Mouse (Mus musculus) limb, embryonic 14.5 days (tissue): ENCODE measurements around the gene Fam53b. TPM values are rescaled to one million over a fixed set of nuclear protein-coding genes. Genes with fewer than 3 reads are reported as not detected.

Experiments used
- ATAC-seq: fragments of 200-750 bp; cut with Nextera tagmentation; 2 replicates; pipeline ENCODE4 v1.8.0; 2017; ENCODE audit warnings: low read depth, moderate number of reproducible peaks, moderate TSS enrichment; ENCODE audit not compliant: low FRiP score
- DNase-seq: peaks from one replicate; pipeline ENCODE4 v3.0.0-alpha.2; 2015; ENCODE audit warnings: low spot score
- H3K27ac ChIP-seq: fragments of 300-500 bp; sonication (generic); replicated peaks from 2 replicates; pipeline ENCODE4 v1.5.1; 2014; ENCODE audit warnings: low read depth, mild to moderate bottlenecking, low read length, moderate library complexity, mixed read lengths
- H3K27me3 ChIP-seq: fragments of 300-500 bp; sonication (generic); 2 replicates; pipeline ENCODE4 v1.6.1; 2014; ENCODE audit warnings: low read length, mixed read lengths; ENCODE audit not compliant: control insufficient read depth, insufficient read depth
- H3K36me3 ChIP-seq: fragments of 300-500 bp; sonication (generic); 2 replicates; pipeline ENCODE4 v1.6.1; 2014; ENCODE audit warnings: mild to moderate bottlenecking, low read length, moderate library complexity, mixed read lengths; ENCODE audit not compliant: control insufficient read depth, insufficient read depth
- H3K4me1 ChIP-seq: fragments of 300-500 bp; sonication (generic); 2 replicates; pipeline ENCODE4 v1.6.1; 2014; ENCODE audit warnings: antibody characterized with exemption, low read length, mixed read lengths; ENCODE audit not compliant: control insufficient read depth, insufficient read depth
- H3K4me2 ChIP-seq: fragments of 300-500 bp; sonication (generic); replicated peaks from 2 replicates; pipeline ENCODE4 v1.6.1; 2014; ENCODE audit warnings: low read depth, mild to moderate bottlenecking, low read length, moderate library complexity; ENCODE audit not compliant: severe bottlenecking
- H3K4me3 ChIP-seq: fragments of 300-500 bp; sonication (generic); replicated peaks from 2 replicates; pipeline ENCODE4 v1.5.1; 2014; ENCODE audit warnings: low read length
- H3K9ac ChIP-seq: fragments of 300-500 bp; sonication (generic); 2 replicates; pipeline ENCODE4 v1.6.1; 2014; ENCODE audit warnings: mild to moderate bottlenecking, low read depth, low read length, moderate library complexity; ENCODE audit not compliant: severe bottlenecking
- H3K9me3 ChIP-seq: fragments of 300-500 bp; sonication (generic); 2 replicates; pipeline ENCODE4 v1.6.1; 2016; ENCODE audit warnings: low read length; ENCODE audit not compliant: control insufficient read depth
- POLR2A ChIP-seq: fragments of 200-500 bp; IDR thresholded peaks from 2 replicates; pipeline ENCODE4 v1.8.0; 2012; ENCODE audit warnings: inconsistent platforms, mild to moderate bottlenecking, moderate library complexity, borderline replicate concordance; ENCODE audit not compliant: insufficient read depth, insufficient read length; ENCODE audit errors: extremely low read depth
- WGBS: fragments of 180-500 bp; shearing (Covaris S2); extraction: QIAGEN DNeasy Blood & Tissue Kit; methylation state at CpG from one replicate; pipeline ENCODE4 v1.1.7; 2014; 5-methylcytosine and 5-hydroxymethylcytosine counted together
- polyA plus RNA-seq, 2 experiments: library from polyadenylated mRNA; depleted of rRNA in 1 of 2; stranded (reverse) in 1 of 2; unstranded in 1 of 2; fragments of >200 nt; fragmentation: Nextera tagmentation in 1 of 2; extraction: Ambion mirVana in 1 of 2; gene quantifications; 2 replicates each; pipeline versions ENCODE4 v1.2.1 to v1.2.3; 2012 to 2014

Fam53b gene
- polyA plus RNA-seq, 2 experiments: 15.1 to 20.8 TPM

- Histone ChIP-seq H3K36me3 (no peaks in the 10 kb centered on the region), H3K4me1 (no peaks in the 10 kb centered on the region), H3K4me2 (no peak overlapping the region), H3K27ac (no peak overlapping the region), H3K9me3 (no peaks in the 10 kb centered on the region), H3K4me3 (no peak overlapping the region), H3K9ac (no peak overlapping the region), H3K27me3 (no peaks in the 10 kb centered on the region)
- DNase-seq (no peak), ATAC-seq (no peak)
- 86% methylated on average over 3 of the region's 3 CpGs for WGBS
- TF ChIP-seq POLR2A: no peak
Measured at GRCm38 (mm10) chr7:132670863-132671165, 142.9 kb downstream of the Fam53b start.

GRCm38 (mm10) chr7:132669999-132670862 is 143.5 kb downstream of the Fam53b start:
- Histone ChIP-seq H3K4me3 (no peak overlapping the region), H3K4me2 (no peak overlapping the region), H3K27me3 (no peaks in the 10 kb centered on the region), H3K4me1 (no peaks in the 10 kb centered on the region; the same call in 1 of the 2 replicates), H3K9ac (no peak overlapping the region), H3K27ac (no peak overlapping the region), H3K36me3 (no peaks in the 10 kb centered on the region), H3K9me3 (no peaks in the 10 kb centered on the region)
- 90% methylated on average over 20 of the region's 20 CpGs for WGBS
- TF ChIP-seq POLR2A: no peak
- ATAC-seq (no peak), DNase-seq (no peak)

GRCm38 (mm10) chr7:132668604-132669003 is 145.1 kb downstream of the Fam53b start:
- H3K36me3 ChIP-seq: no peaks in the 10 kb centered on the region
- H3K4me3 ChIP-seq: no peak overlapping the region
- H3K9ac ChIP-seq: no peak overlapping the region
- no peak for DNase-seq
- H3K27me3 ChIP-seq: no peaks in the 10 kb centered on the region
- ATAC-seq: no peak
- H3K4me1 ChIP-seq: no peaks in the 10 kb centered on the region; the same call in 1 of the 2 replicates
- TF ChIP-seq POLR2A: no peak
- no peak overlapping the region for H3K27ac ChIP-seq
- H3K4me2 ChIP-seq: no peak overlapping the region
- 80% methylated on average over 2 of the region's 2 CpGs for WGBS
- H3K9me3 ChIP-seq: no peaks in the 10 kb centered on the region

GRCm38 (mm10) chr7:132666516-132666915 is 147.2 kb downstream of the Fam53b start:
- Histone ChIP-seq H3K27ac (no peak overlapping the region), H3K4me3 (no peak overlapping the region), H3K27me3 (no peaks in the 10 kb centered on the region), H3K36me3 (no peaks in the 10 kb centered on the region), H3K9me3 (no peaks in the 10 kb centered on the region), H3K4me1 (no peaks in the 10 kb centered on the region; the same call in 1 of the 2 replicates), H3K4me2 (no peak overlapping the region), H3K9ac (no peak overlapping the region)
- no peak for TF ChIP-seq POLR2A
- DNase-seq (no peak), ATAC-seq (no peak)
- 81% methylated on average over 4 of the region's 4 CpGs for WGBS

GRCm38 (mm10) chr7:132665664-132666382 is 147.9 kb downstream of the Fam53b start:
- Histone ChIP-seq H3K27me3 (no peaks in the 10 kb centered on the region), H3K9me3 (no peaks in the 10 kb centered on the region), H3K36me3 (no peaks in the 10 kb centered on the region), H3K27ac (no peak overlapping the region), H3K4me3 (no peak overlapping the region), H3K4me2 (no peak overlapping the region), H3K9ac (no peak overlapping the region), H3K4me1 (no peaks in the 10 kb centered on the region; the same call in 1 of the 2 replicates)
- no peak for TF ChIP-seq POLR2A
- DNase-seq (no peak), ATAC-seq (no peak)
- WGBS: 30% methylated on average over 6 of the region's 8 CpGs
